Mouse (Mus musculus): ENCODE measurements at regions not wholly inside any gene's neighbourhood (a gene's known extent, or its start where the extent isn't known, plus 50 kb on each side); places are given as distances from the start of the nearest gene placed in this dataset.
A peak's percentile ranks its signal among the peaks of the same experiment; 100 is the strongest.

DNA sequence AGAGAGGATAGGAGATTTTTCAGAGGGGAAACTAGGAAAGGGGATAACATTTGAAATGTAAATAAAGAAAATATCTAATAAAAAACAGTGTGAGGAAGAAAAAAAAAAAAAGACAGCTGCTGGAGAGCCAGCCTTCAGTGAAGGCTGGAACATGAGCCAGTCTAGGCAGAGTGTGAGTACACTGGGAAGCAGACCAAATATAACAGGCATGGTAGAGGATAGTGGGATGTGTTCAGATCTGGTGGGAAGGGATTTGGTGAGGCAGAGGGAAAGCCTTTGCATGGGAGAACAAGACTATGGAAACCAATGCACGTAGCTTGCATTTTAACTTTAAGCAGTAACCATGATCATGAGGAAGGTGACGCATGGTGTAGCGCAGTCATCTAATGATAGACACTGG lies 144.5 kb upstream of the Ube2e3 start:
- WGBS, result 93% methylated on average over 3 of the region's 3 CpGs
- no peaks in the 10 kb centered on the region for H3K4me1 ChIP-seq

DNA sequence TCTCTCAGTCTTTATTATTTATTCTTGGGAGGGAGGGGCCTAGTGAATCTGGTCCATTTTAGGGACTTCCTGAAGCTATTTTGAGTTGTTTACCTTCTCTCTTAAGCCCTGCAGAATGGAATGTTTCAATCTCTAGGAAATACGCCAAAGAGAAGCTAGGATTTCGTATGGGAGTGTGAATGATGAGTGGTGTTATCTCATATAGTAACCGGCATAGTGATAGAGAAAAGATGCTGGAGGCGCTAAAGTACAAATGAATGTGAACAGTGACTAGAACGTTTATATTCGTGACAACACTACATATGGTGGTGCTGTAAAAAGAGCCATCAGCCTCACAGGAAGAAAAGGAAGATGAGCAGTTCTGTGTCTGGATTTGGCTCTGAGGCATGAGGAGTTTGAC lies 145.2 kb upstream of the Ube2e3 start:
- Histone ChIP-seq H3K9ac (no peak overlapping the region), H3K4me2 (no peak overlapping the region), H3K27me3 (no peaks in the 10 kb centered on the region), H3K36me3 (no peaks in the 10 kb centered on the region), H3K27ac (no peak overlapping the region), H3K9me3 (no peaks in the 10 kb centered on the region), H3K4me1 (no peaks in the 10 kb centered on the region), H3K4me3 (no peak overlapping the region)
- ATAC-seq (ENCODE audit: insufficient number of reproducible peaks, low FRiP score, low TSS enrichment, low read depth), result no peak
- WGBS, result 95% methylated on average over 6 of the region's 6 CpGs

More for the DNA sequence above, 144.5 kb upstream of the Ube2e3 start:
- Histone ChIP-seq H3K4me2 (no peak overlapping the region), H3K36me3 (no peaks in the 10 kb centered on the region), H3K27me3 (no peaks in the 10 kb centered on the region), H3K4me3 (no peak overlapping the region), H3K9ac (no peak overlapping the region), H3K9me3 (no peaks in the 10 kb centered on the region), H3K27ac (no peak overlapping the region)
- no peak for ATAC-seq (ENCODE audit: insufficient number of reproducible peaks, low FRiP score, low TSS enrichment, low read depth)

DNA sequence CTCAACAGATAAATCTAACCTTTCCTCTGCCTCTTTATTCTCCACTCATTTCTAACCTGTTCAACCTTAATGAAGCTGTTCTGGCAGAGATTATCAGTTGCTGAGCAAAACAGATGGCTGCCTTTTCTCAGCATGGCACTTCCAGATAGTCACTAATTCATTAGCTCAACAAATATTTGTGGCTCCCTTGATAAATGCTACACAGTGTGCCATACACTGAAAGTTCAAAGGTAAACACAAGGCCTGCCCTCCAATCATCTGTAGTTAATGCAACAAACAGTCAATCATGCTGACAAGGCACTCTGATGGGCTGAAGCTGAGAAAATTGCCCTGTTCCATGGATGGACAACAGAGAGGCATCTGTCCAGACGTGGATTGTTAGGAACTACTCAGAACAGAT lies 149.4 kb upstream of the Ube2e3 start:
- no peak for ATAC-seq (ENCODE audit: insufficient number of reproducible peaks, low FRiP score, low TSS enrichment, low read depth)
- H3K27me3 ChIP-seq, result no peaks in the 10 kb centered on the region
- WGBS, result 39% methylated on average over 1 of the region's 1 CpGs
- H3K27ac ChIP-seq, result no peak overlapping the region
- H3K9me3 ChIP-seq, result no peaks in the 10 kb centered on the region
- no peak overlapping the region for H3K4me2 ChIP-seq
- no peaks in the 10 kb centered on the region for H3K36me3 ChIP-seq
- no peaks in the 10 kb centered on the region for H3K4me1 ChIP-seq
- no peak overlapping the region for H3K4me3 ChIP-seq
- H3K9ac ChIP-seq, result no peak overlapping the region

DNA sequence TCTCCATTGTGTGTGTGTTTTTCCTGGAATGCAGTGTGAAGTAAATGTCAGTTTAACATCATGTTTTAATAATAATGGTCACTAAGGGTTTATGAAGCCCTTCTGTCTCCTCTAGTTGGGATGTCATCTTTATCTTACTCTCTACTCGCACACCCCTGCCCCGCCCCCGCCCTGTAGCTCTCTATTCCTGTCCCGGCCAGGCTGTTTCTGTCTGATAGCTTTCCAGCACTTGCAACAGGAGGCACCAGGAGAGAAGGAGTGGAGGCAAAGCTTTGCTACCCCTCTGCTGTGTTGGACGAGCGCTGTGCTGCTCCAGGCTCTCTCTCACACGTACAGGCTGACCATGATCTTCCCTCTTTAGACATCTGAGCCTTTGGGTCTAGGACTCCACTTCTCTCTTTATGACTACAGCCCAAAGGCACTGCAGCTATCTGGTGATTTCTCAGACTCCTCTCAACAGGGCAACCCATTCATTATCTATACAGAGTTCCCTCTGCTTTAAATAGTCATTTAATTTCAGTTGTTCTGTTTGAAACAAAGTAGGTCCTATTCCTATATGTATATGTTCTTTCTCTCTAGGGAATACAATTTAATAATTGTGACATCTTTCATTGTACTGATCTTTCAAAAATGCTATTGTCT lies 151.6 kb upstream of the Ube2e3 start:
- no peaks in the 10 kb centered on the region for H3K4me1 ChIP-seq
- H3K9me3 ChIP-seq, result no peaks in the 10 kb centered on the region
- H3K9ac ChIP-seq, result no peak overlapping the region
- no peak for ATAC-seq (ENCODE audit: insufficient number of reproducible peaks, low FRiP score, low TSS enrichment, low read depth)
- no peak overlapping the region for H3K27ac ChIP-seq
- no peak overlapping the region for H3K4me2 ChIP-seq
- WGBS, result 78% methylated on average over 7 of the region's 7 CpGs
- H3K4me3 ChIP-seq, result no peak overlapping the region
- no peaks in the 10 kb centered on the region for H3K27me3 ChIP-seq
- no peaks in the 10 kb centered on the region for H3K36me3 ChIP-seq

DNA sequence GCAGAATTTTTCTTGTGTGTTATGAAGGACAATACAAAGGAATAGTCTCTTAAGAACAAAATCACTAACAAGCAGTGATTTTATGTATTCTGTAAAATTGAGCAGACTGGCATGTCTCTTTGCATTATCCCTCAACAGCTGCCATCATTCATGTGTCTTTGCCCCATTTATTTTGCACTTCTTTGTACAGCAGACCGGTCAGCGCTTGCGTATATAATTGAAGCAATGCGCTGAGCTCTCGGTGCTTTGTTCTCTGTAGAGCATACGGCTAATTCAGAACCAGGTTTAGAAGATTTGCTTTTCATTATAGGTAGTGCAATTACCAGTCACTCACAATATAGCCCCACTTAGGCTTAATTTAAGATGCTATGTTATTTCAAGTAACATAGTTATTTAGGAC lies 173.1 kb upstream of the Ube2e3 start:
- H3K4me3 ChIP-seq, result no peak overlapping the region
- no peak overlapping the region for H3K9ac ChIP-seq
- ATAC-seq (ENCODE audit: insufficient number of reproducible peaks, low FRiP score, low TSS enrichment, low read depth), result no peak
- no peaks in the 10 kb centered on the region for H3K36me3 ChIP-seq
- H3K9me3 ChIP-seq, result no peaks in the 10 kb centered on the region
- 53% methylated on average over 6 of the region's 6 CpGs for WGBS
- H3K4me2 ChIP-seq, result no peak overlapping the region
- H3K27me3 ChIP-seq, result no peaks in the 10 kb centered on the region
- H3K27ac ChIP-seq, result no peak overlapping the region
- H3K4me1 ChIP-seq, result no peaks in the 10 kb centered on the region

DNA sequence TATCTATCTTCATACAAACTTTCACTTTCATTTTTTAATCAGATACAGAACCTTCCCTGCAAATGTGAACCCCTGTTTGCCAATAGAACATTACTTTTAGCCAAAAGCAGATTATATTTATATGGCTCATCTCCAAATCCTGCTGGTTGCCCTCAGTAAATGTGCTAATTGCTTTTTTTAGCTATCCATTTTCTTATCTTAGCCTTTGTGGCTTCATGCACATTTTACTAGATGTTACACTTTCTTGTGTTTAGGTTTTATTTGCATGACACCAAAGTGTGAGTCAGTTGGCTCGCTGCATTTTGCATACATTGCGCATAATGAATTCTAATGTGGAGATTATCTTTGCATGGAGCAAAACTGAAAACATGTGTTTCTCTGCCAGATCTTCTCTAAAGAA lies 211.3 kb upstream of the Ube2e3 start:
- Histone ChIP-seq H3K4me1 (no peaks in the 10 kb centered on the region), H3K27me3 (no peaks in the 10 kb centered on the region), H3K9me3 (no peaks in the 10 kb centered on the region), H3K36me3 (no peaks in the 10 kb centered on the region), H3K4me3 (no peak overlapping the region), H3K4me2 (no peak overlapping the region), H3K27ac (no peak overlapping the region), H3K9ac (no peak overlapping the region)
- ATAC-seq (ENCODE audit: insufficient number of reproducible peaks, low FRiP score, low TSS enrichment, low read depth), result no peak
- WGBS, result 68% methylated on average over 2 of the region's 2 CpGs

DNA sequence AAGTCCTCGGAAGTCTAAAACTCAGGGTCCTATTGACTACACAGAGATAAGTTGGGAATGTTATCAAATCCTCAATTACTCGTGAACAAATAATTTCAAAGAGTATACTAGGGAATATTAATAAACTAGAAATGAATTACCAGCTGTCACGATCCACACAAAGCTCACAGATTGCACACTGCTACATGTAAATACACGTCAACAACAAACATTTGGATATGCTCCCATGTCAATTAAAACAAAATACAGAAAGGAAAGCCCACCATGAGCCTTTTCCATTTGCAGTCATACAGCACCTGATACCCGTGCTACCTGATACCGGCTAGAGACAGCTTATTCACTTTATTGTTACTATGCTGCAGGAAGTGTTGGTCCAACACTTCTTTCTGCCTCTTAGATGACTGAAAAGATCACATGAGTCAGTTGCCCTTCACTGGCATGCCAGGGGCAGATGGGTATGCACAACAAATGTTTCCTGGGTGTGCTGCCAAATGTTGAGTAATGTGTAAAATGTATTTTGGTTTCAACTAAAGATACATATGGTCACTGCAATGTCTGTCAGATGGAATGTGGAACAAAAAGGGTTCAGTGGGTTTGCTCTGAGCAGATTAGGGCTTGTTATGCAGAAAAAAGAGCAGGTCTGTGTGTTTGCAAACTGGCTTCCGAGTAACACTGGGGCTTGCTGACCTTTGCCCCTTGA lies 212.6 kb upstream of the Ube2e3 start:
- no peak for ATAC-seq (ENCODE audit: insufficient number of reproducible peaks, low FRiP score, low TSS enrichment, low read depth)

DNA sequence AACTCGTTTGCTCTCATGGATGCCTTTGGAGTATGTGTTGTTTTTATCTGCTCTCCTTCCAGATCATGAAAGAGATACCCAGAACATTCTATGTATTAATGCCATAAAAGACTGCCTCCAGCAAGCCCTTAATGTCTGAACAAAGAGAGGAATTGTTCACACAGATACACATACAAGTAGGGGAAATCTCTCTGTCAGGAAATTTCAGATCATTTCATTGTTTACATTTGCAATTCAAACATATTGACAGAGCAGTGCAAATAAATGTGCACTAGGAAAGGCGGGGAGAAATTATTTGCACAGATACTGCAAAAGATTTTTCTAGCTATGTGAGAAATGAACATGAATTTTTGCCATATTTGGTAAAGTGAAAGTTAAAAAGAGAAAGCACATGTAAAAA lies 216.4 kb upstream of the Ube2e3 start:
- no peak for ATAC-seq (ENCODE audit: insufficient number of reproducible peaks, low FRiP score, low TSS enrichment, low read depth)
- no peak overlapping the region for H3K4me2 ChIP-seq
- no peaks in the 10 kb centered on the region for H3K27me3 ChIP-seq
- no peak overlapping the region for H3K9ac ChIP-seq
- no peaks in the 10 kb centered on the region for H3K36me3 ChIP-seq
- H3K4me1 ChIP-seq, result no peaks in the 10 kb centered on the region
- no peaks in the 10 kb centered on the region for H3K9me3 ChIP-seq
- H3K4me3 ChIP-seq, result no peak overlapping the region
- no peak overlapping the region for H3K27ac ChIP-seq
- WGBS, result 58% methylated on average over 2 of the region's 2 CpGs

More for the DNA sequence above, 212.6 kb upstream of the Ube2e3 start:
- Histone ChIP-seq H3K9ac (no peak overlapping the region), H3K27ac (no peak overlapping the region), H3K36me3 (no peaks in the 10 kb centered on the region), H3K4me1 (no peaks in the 10 kb centered on the region), H3K9me3 (no peaks in the 10 kb centered on the region), H3K27me3 (no peaks in the 10 kb centered on the region), H3K4me3 (no peak overlapping the region), H3K4me2 (no peak overlapping the region)
- WGBS, result 77% methylated on average over 7 of the region's 7 CpGs

DNA sequence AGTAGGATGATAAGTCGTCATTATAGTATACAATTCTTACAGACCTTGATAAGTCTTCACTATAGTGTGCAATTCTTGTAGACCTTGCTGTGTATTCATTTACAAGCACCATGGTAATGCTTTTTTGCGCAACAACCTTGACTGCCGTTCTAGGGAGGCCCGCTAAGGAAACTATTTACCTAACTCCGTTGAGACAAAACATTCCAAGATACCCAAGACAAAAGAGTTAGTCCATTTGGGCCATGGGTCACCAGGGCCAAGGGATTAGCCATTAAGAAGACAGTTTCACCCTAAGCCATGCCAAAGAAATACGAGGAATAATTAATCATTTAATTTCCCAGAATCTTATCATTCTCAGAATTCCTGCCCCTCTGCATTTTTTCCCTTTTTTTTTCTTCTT lies 227.6 kb upstream of the Ube2e3 start:
- H3K4me1 ChIP-seq, result no peaks in the 10 kb centered on the region
- no peaks in the 10 kb centered on the region for H3K9me3 ChIP-seq
- no peak overlapping the region for H3K4me2 ChIP-seq
- WGBS, result 86% methylated on average over 6 of the region's 6 CpGs
- no peak overlapping the region for H3K9ac ChIP-seq
- H3K4me3 ChIP-seq, result no peak overlapping the region
- H3K27me3 ChIP-seq, result no peaks in the 10 kb centered on the region
- no peak for ATAC-seq (ENCODE audit: insufficient number of reproducible peaks, low FRiP score, low TSS enrichment, low read depth)
- no peaks in the 10 kb centered on the region for H3K36me3 ChIP-seq
- H3K27ac ChIP-seq, result no peak overlapping the region

DNA sequence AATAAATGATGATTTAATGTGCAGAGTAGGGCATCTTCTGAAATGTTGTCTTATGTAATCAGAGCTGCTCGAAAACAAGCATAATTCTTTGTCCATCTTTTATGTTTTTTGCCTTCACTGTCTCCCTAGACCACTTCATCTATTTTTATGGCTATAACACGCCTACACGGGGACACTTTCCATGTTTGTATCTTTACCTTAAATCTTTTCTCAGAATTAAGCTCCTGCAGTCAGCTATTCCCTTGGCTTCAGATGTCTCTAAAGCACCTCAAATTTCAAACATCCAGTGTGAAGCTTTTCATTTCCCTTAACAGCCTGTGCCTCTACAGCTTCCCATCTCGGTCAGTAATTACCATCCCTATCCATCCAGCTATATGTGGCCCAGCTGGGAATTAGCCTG lies 242.7 kb upstream of the Ube2e3 start:
- H3K27me3 ChIP-seq, result no peaks in the 10 kb centered on the region
- no peaks in the 10 kb centered on the region for H3K9me3 ChIP-seq
- H3K9ac ChIP-seq, result no peak overlapping the region
- 69% methylated on average over 4 of the region's 4 CpGs for WGBS
- H3K4me1 ChIP-seq, result no peaks in the 10 kb centered on the region
- H3K4me3 ChIP-seq, result no peak overlapping the region
- H3K4me2 ChIP-seq, result no peak overlapping the region
- no peak for ATAC-seq (ENCODE audit: insufficient number of reproducible peaks, low FRiP score, low TSS enrichment, low read depth)
- H3K27ac ChIP-seq, result no peak overlapping the region
- H3K36me3 ChIP-seq, result no peaks in the 10 kb centered on the region

DNA sequence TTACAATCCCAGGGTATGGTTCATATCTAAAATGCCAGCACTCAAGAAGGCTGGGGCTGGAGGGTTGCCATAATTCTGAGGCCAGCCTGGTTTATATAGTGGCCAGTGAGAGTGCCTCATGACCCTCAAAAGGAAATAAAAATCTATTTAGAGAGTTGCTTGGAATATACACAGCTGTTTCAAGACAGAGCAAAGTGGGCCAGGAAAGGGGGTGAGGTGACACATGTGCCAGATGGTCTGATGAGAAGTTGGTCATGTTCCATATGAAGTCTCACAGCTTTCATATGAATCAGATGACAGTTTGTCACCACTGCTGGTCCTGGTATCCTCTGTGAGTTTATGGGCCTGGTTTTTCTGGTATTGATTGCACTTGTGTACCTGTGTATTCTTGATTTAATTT lies 261.5 kb upstream of the Ube2e3 start:
- no peaks in the 10 kb centered on the region for H3K36me3 ChIP-seq
- H3K27ac ChIP-seq, result no peak overlapping the region
- H3K4me2 ChIP-seq, result no peak overlapping the region
- no peaks in the 10 kb centered on the region for H3K9me3 ChIP-seq
- no peak overlapping the region for H3K9ac ChIP-seq
- no peaks in the 10 kb centered on the region for H3K4me1 ChIP-seq
- no peak overlapping the region for H3K4me3 ChIP-seq
- H3K27me3 ChIP-seq, result no peaks in the 10 kb centered on the region
- ATAC-seq (ENCODE audit: insufficient number of reproducible peaks, low FRiP score, low TSS enrichment, low read depth), result no peak

DNA sequence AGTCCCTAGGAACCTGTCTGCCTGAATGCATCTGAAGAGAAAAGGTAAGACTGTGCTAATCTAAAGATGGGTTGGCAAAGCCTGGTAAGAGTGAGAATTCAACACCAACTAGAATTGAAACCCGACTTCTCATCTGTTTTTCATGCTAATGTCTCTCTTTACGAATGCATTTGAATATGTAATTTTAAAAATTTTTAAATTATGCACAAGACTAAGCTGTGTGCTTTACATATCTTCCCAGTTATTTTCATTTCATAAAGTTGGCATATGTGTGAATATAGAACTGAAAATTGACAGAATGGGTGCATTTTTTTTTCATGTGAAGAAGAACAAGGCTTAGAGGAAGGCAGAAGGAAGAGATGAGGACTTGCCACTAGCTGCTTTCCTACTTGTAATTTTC lies 267.2 kb upstream of the Ube2e3 start:
- Histone ChIP-seq H3K9ac (no peak overlapping the region), H3K27me3 (no peaks in the 10 kb centered on the region), H3K4me1 (no peaks in the 10 kb centered on the region), H3K27ac (no peak overlapping the region), H3K4me2 (no peak overlapping the region), H3K4me3 (no peak overlapping the region), H3K36me3 (no peaks in the 10 kb centered on the region), H3K9me3 (no peaks in the 10 kb centered on the region)
- WGBS, result 89% methylated on average over 2 of the region's 2 CpGs
- ATAC-seq (ENCODE audit: insufficient number of reproducible peaks, low FRiP score, low TSS enrichment, low read depth), result no peak

DNA sequence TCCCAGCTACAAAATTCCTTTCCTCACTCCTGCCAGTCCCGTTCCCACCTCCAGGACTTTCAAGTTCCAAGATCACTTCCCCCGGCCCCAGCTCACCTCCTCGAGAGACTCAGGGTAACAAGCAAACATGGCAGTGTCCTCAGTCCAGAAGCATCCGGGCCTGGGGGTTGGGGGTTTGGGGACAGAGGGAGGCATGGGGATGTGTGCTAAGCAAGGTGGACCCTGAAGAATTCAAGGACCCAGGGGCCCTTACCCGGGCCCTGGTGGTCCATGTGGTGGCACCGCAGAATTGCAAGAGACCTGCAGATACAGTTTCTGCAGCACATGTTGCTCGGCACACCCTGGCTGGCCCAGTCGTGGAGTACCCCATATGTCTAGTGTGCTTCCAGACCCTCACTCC lies 269.9 kb upstream of the Ube2e3 start:
- H3K9ac ChIP-seq, result no peak overlapping the region
- no peaks in the 10 kb centered on the region for H3K9me3 ChIP-seq
- no peaks in the 10 kb centered on the region for H3K36me3 ChIP-seq
- 85% methylated on average over 8 of the region's 8 CpGs for WGBS
- H3K27ac ChIP-seq, result no peak overlapping the region
- no peaks in the 10 kb centered on the region for H3K4me1 ChIP-seq
- ATAC-seq (ENCODE audit: insufficient number of reproducible peaks, low FRiP score, low TSS enrichment, low read depth), result 0 out of 2 replicates have a peak, but pooled peaks have one; percentile 19
- H3K27me3 ChIP-seq, result no peaks in the 10 kb centered on the region
- no peak overlapping the region for H3K4me3 ChIP-seq
- no peak overlapping the region for H3K4me2 ChIP-seq

Data from limb, embryonic 15.5 days (tissue).